Mouse (Mus musculus): ENCODE data around the gene Rnf144b.
A peak's percentile ranks its signal among the peaks of the same experiment; 100 is the strongest.

Rnf144b gene

GRCm38 (mm10) chr13:47124986-47125385 lies 2.5 kb downstream of the Rnf144b start:
- DNase-seq (ENCODE audit: low spot score) = no peak

DNA sequence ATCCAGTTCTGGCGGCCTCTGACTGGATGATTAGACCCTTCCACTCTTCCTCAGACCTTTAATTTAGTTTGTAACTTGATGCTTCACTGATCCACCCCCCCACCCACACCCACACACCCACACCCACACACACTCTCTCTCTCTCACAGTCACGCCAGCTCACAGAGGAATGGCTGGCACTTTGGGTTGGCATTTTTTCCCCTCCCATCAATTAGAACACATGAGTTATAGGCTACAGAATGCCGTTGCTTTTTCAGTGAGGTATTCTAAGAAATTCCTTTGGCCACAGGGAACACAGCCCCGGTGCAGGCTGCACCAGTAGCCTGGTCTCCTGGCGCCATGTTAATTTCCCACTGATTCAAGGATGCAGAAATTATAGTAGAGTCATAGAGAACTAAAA lies 3.1 kb downstream of the Rnf144b start:
- DNase-seq (ENCODE audit: low spot score) = no peak

DNA sequence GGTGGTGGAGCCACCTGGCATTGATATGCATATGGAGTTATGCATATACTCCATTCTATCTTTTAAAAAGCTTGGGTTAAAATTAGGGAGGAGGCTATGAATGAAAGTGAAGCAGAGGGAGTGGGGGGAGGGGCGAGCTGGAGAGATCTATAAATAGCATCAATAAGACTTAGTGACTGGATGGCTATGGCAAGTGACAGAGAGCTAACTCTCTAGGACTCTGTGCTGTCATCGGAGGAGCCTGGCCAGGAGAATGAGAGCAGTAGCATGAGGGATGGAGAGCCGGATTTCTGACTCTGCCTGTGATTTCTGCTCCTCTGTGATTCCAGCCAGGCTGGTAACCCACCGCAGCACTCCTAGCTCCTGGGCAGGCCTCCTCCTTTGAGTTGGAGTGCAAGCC lies 6.6 kb downstream of the Rnf144b start:
- no peak for DNase-seq (ENCODE audit: low spot score)

DNA sequence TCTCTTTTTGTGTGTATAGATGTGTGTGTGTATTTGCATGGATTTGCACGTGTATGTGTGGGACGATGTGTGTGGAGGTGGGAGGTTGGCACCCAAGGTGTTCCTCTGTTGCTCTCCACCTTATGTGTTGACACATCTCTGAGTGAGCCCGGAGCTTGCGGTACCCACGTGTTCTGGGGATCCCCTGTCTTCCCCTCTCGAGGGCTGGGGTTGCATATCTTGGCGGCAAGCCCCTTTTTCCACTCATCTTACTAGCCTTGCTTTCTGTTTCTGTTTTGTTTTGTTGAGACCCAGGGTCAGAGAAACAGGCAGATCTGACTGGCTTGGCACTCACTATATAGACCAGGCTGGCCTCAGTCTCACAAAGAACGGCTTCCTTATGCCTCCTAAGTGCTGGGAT lies 10.6 kb downstream of the Rnf144b start:
- DNase-seq (ENCODE audit: low spot score) = no peak

GRCm38 (mm10) chr13:47134836-47135235 lies 12.4 kb downstream of the Rnf144b start:
- no peak for DNase-seq (ENCODE audit: low spot score)

DNA sequence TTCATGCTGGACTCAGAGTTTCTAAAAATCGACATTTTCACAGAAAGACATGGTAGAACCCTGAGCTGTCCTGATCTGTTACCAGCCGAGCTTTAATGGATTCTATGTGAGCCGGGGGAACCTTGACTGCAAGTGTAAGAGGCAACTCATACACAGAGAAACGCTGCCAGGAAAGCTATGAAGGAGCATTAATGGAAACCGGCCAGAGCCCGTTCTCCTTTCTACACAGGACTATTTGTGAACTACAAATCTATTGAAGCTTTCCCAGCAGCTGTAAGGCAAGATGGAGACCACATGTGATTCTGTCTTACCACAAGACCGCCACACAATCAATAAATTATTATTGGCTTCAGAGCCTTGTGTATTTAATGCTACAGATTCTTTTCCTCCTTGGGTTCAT lies 13.3 kb downstream of the Rnf144b start:
- DNase-seq (ENCODE audit: low spot score) = no peak

DNA sequence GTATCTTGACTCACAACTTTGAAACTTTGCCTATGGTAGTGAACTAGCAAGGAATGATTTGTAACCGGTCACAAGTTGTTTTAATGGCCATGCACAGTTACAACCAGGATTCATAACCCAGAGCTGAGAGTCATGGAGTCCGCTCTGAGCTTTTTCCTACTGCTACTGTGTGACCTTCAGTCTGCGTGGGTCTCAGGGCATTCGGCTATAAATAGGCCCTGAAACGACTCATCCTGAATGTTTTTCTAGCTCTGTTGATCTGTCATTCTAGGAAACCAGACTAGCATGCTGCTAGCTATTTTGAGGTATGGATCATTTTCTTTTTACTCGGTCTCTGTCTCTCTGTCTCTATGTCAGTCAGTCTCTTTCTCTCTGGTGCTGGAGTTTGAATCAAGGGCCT lies 20.3 kb downstream of the Rnf144b start:
- no peak for DNase-seq (ENCODE audit: low spot score)

DNA sequence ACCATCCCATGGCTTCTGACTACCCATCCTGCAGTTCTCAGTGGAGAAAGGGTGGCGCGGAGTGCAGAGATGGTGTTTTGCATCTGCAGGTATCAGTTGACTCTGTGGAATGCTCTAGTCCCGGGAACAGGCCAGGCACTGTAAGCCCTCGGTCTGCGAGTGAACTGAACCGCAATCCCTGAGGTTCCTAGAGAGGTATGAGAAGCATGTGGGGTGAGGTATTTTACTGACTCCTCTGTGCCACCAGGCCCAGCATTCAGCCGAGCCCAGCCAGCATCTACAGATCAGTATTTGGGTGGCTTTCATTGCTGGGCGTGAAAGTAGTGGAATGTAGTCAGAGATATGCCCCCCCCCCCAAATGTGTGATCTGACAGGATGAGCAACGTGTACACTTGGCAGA lies 23.5 kb downstream of the Rnf144b start:
- no peak for DNase-seq (ENCODE audit: low spot score)

GRCm38 (mm10) chr13:47146388-47146787 lies 23.9 kb downstream of the Rnf144b start:
- DNase-seq (ENCODE audit: low spot score) = no peak

- no peak for DNase-seq (ENCODE audit: low spot score)
These were observed 26.1 kb downstream of the Rnf144b start for GRCm38 (mm10) chr13:47148573-47148972.

DNA sequence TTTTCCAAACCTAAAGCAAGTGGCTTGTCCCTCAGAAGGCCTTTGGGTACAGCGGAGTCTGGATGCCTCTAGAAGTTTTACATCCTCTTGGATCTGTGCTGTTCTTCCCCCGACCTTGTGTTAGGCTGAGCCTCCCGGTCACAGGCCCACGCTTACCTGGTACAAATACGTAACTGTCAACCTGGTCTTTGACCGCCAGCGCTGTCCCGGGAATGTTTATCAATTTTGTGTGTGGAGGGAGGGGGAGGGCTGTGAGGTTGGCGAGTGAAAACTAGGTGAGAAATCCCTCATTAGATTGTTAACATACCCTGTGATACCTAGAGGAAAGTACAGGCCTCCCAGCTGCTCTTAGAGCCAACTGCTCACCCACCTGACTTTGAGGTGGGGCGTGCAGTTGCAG lies 27.5 kb downstream of the Rnf144b start:
- DNase-seq (ENCODE audit: low spot score) = no peak

DNA sequence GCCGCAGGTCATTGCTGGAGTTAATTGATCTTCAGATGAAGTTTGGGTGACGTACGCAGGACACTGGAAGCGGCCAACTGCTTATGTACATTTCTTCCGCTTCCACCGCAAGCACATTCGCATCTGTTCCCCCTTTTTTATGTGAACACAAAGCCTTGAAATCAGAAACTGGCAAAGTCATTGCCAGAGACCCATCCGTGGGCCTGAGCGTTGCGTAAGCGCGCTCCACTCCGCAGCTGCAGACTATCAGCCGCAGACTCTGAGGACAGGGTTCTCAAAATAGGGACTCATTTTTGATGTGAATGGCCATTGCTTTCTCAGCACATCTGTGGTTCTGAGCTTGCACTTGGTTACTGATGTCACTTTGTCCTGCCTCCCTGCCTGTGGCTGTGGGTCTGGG lies 28.6 kb downstream of the Rnf144b start:
- no peak for DNase-seq (ENCODE audit: low spot score)

DNA sequence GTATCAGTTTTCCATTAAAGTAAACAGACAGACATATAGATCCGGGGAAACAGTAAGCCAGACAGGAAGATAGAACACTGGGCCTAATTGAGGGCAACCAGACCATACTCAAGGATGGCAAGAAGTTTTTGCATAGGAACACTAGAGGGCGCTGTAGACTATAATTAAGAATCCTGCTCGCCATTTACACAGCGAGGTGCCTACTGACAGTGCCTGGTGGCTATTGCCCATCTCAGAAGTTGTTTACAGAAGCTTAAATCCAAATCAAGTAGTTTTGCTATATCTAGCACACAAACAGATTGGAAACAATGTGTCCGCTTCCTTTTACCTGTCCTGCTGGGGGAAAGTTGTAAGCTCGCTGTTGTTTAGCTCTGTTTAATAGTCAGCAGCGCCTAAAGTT lies 29.9 kb downstream of the Rnf144b start:
- peak; percentile 82 for DNase-seq (ENCODE audit: low spot score)

- no peak for DNase-seq (ENCODE audit: low spot score)
These were observed 30.8 kb downstream of the Rnf144b start for GRCm38 (mm10) chr13:47153206-47153605.

GRCm38 (mm10) chr13:47154866-47155265 lies 32.4 kb downstream of the Rnf144b start:
- DNase-seq (ENCODE audit: low spot score) = peak; percentile 53

GRCm38 (mm10) chr13:47156841-47157240 lies 34.4 kb downstream of the Rnf144b start:
- no peak for DNase-seq (ENCODE audit: low spot score)

DNA sequence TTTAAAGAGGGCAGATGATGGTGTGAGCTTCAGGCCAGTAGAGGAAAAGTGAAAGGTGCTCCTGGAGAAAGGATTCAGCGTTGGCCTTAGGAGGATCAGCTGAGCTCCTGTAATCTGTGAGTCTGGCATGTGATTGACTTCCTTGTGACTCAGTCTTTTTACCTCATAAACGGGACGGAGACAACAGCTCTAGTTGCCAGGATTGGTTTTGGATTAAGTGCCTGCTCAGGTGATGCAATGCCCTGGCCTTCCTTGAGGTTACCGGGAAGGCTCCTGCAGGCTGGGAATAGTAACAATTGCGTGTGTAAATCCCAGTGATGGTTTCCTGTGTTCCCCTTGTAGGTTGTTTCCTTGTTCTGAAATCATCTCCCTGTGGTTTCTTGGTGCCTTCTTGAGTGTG lies 39.5 kb downstream of the Rnf144b start:
- peak; percentile 51 for DNase-seq (ENCODE audit: low spot score)

- no peak for DNase-seq (ENCODE audit: low spot score)
These were observed 42.3 kb downstream of the Rnf144b start for GRCm38 (mm10) chr13:47164732-47165131.

GRCm38 (mm10) chr13:47165261-47165660 lies 42.8 kb downstream of the Rnf144b start:
- no peak for DNase-seq (ENCODE audit: low spot score)

GRCm38 (mm10) chr13:47168484-47168883 lies 46.0 kb downstream of the Rnf144b start:
- no peak for DNase-seq (ENCODE audit: low spot score)

GRCm38 (mm10) chr13:47170026-47170425 lies 47.6 kb downstream of the Rnf144b start:
- no peak for DNase-seq (ENCODE audit: low spot score)

DNA sequence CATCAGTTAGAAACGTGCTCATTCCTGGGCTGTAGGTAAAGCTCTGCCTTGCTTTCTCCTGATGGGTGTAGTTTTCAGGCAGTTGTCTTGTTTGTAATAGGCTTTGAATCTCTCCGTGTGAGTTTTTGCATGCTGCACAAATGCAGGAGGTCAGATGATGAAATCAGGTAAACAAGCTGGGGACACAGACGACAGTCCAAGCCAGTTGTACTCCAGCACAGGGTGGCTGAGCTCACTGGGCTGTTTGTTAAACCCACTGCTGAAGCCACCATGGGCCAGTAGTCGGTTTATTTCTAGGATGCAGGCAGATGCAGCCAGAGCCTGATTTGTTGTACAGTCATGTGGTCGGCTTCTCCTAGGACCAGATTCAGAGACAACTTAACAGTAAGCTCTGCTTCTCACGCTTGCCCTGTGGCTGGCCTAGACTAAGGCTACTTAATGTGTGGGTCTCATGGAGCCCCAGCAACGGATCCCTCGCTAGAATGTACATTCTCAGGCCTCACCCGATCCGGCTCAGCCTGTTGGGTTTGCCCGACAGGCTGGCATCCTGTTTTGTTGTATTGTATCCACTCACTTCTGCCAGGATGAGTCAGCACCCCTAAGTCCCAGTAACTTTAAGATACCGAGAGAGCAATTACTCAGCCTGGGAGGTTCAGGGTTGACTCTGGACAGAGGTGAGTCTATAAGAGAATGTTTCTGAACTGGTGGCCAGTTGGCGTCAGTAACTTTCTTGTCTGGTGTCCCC lies 48.5 kb downstream of the Rnf144b start:
- peak; percentile 87 for DNase-seq (ENCODE audit: low spot score)

DNA sequence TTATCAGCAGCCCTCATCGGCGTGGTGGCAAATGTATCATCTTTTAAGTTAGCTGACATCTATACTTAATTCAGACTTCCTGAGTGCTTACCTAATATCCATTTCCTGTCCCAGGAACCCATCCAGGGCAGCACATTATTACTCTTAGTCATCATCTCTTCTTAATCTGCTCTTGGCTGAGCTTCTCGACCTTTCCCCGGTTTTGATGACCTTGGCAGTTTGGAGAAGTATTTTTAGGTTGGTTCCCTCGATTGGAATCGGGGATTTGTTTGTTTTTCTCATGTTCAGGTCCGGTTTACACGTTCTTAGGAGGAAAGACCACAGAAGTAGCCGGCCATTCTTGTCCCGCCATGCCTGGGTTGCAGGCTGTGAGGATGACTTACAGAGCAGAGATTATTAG lies 50.4 kb downstream of the Rnf144b start:
- DNase-seq (ENCODE audit: low spot score) = no peak

DNA sequence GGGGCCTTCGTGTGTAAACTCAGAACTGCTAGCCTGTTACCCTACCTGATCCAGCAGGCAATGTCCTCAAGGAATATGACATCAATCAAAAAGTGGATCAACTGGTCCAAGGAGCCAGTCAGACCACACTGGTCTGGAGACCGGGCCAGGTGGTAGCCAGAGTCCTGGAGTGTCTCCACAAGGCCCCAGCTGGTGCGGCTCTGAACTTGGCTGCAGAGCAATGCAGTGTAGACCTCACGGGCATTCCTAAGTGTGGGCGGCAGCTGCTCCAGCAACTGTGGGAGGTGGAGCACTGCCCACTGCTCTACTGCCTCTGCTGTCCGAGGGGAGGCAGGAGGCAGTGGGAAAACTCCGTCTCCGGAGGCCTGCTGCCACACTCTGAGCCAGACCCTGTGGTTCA lies 55.7 kb downstream of the Rnf144b start:
- DNase-seq (ENCODE audit: low spot score) = no peak
